Mouse (Mus musculus): ENCODE results near the gene Vsig10.
A peak's percentile ranks its signal among the peaks of the same experiment; 100 is the strongest.

GRCm38 (mm10) chr5:117274817-117275216 is 44.1 kb upstream of the Vsig10 start:
- TF ChIP-seq CTCF (IDR thresholded peaks at IDR 0.05; ENCODE audit: extremely low read depth, insufficient read length, insufficient replicate concordance, low read depth, low read length): peak; percentile 4; the same call in 1 of the 2 replicates
- no peak for TF ChIP-seq POLR2A (IDR thresholded peaks at IDR 0.05; ENCODE audit: low read depth, low read length)

Data from small intestine, adult 2 months (tissue).